Mouse (Mus musculus) liver, embryonic 14.5 days (tissue): ENCODE measurements at regions not wholly inside any gene's neighbourhood (a gene's known extent, or its start where the extent isn't known, plus 50 kb on each side); places are given as distances from the start of the nearest gene placed in this dataset.

ENCODE experiments used
- CTCF ChIP-seq: IDR thresholded peaks from 2 replicates; pipeline ENCODE4 v1.5.1; 2016; ENCODE audit warnings: antibody characterized with exemption, low read depth, control low read depth
- EP300 ChIP-seq: IDR thresholded peaks from 2 replicates; pipeline ENCODE4 v1.6.1; 2016; ENCODE audit warnings: antibody characterized with exemption, low read depth

DNA sequence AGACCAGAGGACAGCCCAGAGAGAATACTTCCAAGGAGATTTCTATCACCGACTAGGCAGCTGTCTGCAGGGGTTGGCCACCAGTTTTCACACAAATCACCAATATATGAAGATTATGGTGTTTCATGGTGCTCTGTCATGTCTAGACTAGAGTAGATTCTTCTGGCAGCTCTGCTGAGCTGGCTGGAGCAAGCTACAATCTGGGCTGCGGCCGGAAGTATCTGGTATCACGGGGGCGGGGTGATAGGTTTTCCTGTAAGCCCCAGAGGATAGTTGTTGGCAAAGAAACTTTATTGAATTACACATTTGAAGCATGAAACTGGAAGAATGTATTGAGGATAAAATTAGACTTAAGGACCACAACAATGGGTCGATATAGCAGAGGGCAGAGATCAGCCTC, 271.5 kb downstream of the Med10 start:
- TF ChIP-seq CTCF (no peak), EP300 (no peak)
